Mouse (Mus musculus) brown adipose tissue, adult 24 weeks (tissue): Measurements from ENCODE around the gene Gmnc. TPM values are rescaled to one million over a fixed set of nuclear protein-coding genes. Genes with fewer than 3 reads are reported as not detected.

ENCODE experiments used
- H3K27ac ChIP-seq: fragments of 200-500 bp; replicated peaks from 2 replicates; pipeline ENCODE4 v1.5.1; 2012; ENCODE audit warnings: low read depth, mild to moderate bottlenecking, low read length
- H3K4me1 ChIP-seq: fragments of 200-500 bp; 2 replicates; pipeline ENCODE4 v1.6.1; 2012; ENCODE audit warnings: low read length, mixed read lengths; ENCODE audit not compliant: control insufficient read depth, insufficient read depth, insufficient read length
- H3K4me3 ChIP-seq: fragments of 200-500 bp; 2 replicates; pipeline ENCODE4 v1.5.1; 2012; ENCODE audit warnings: low read depth, mild to moderate bottlenecking, low read length, moderate library complexity; ENCODE audit not compliant: insufficient read depth
- polyA plus RNA-seq: library from polyadenylated mRNA; stranded (reverse); fragments of >200 nt; gene quantifications from 2 replicates; pipeline ENCODE4 v1.2.4, GENCODE M21; 2012; ENCODE audit not compliant: missing spikeins, insufficient read depth, insufficient read length

The Gmnc gene
- polyA plus RNA-seq, 1 experiment, result not detected

DNA sequence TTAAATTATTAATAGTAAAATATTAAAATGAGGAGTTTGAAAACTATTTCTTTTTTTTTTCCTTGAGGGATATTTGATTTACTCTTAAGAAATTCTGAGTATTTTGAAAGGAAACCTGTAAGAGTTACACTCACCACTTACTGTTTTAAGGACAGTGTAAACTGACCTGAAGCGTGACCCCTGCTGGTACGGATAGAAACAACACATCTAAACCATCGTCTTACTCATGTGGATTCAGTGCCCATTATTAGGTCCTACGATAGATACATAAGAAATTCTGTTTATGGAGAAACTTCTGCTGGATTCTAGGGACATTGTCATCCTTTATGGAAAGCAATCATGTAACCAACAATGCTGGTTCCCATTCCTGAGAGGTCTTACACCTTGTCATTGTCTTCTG is 41.2 kb downstream of the Gmnc start:
- no peak overlapping the region for H3K4me3 ChIP-seq
- H3K27ac ChIP-seq, result no peak overlapping the region
- no peaks in the 10 kb centered on the region for H3K4me1 ChIP-seq

- H3K4me1 ChIP-seq, result no peaks in the 10 kb centered on the region
- H3K27ac ChIP-seq, result no peak overlapping the region
- no peak overlapping the region for H3K4me3 ChIP-seq
Observed at GRCm38 (mm10) chr16:26903968-26904367, 87.5 kb downstream of the Gmnc start.

GRCm38 (mm10) chr16:26901471-26901870 is 90.0 kb downstream of the Gmnc start:
- Histone ChIP-seq H3K4me3 (no peak overlapping the region), H3K27ac (no peak overlapping the region), H3K4me1 (no peaks in the 10 kb centered on the region)

- H3K4me1 ChIP-seq, result no peaks in the 10 kb centered on the region
- no peak overlapping the region for H3K4me3 ChIP-seq
- H3K27ac ChIP-seq, result no peak overlapping the region
Observed at GRCm38 (mm10) chr16:26886337-26886736, 105.1 kb downstream of the Gmnc start.

- H3K27ac ChIP-seq, result no peak overlapping the region
- H3K4me3 ChIP-seq, result no peak overlapping the region
- no peaks in the 10 kb centered on the region for H3K4me1 ChIP-seq
Observed at GRCm38 (mm10) chr16:26876885-26877284, 114.6 kb downstream of the Gmnc start.
